Mouse (Mus musculus) spleen, postnatal 14 days (tissue): ENCODE data around the gene Gpc4.

Experiments used
- DNase-seq, 2 experiments: peaks; one replicate each; pipeline ENCODE4 v3.0.0; 2021 to 2022; ENCODE audit warnings: low spot score in 2 of 2

Gene Gpc4

GRCm38 (mm10) chrX:52017660-52018059 lies 147.4 kb downstream of the Gpc4 start:
- DNase-seq = no peak
